Mouse (Mus musculus) limb, embryonic 14.5 days (tissue): Measurements from ENCODE around the gene Gm3238. TPM values are rescaled to one million over a fixed set of nuclear protein-coding genes. Genes with fewer than 3 reads are reported as not detected.

Source experiments
- ATAC-seq: fragments of 200-750 bp; cut with Nextera tagmentation; 2 replicates; pipeline ENCODE4 v1.8.0; 2017; ENCODE audit warnings: low read depth, moderate number of reproducible peaks, moderate TSS enrichment; ENCODE audit not compliant: low FRiP score
- DNase-seq: peaks from one replicate; pipeline ENCODE4 v3.0.0-alpha.2; 2015; ENCODE audit warnings: low spot score
- H3K27ac ChIP-seq: fragments of 300-500 bp; sonication (generic); replicated peaks from 2 replicates; pipeline ENCODE4 v1.5.1; 2014; ENCODE audit warnings: low read depth, mild to moderate bottlenecking, low read length, moderate library complexity, mixed read lengths
- H3K27me3 ChIP-seq: fragments of 300-500 bp; sonication (generic); 2 replicates; pipeline ENCODE4 v1.6.1; 2014; ENCODE audit warnings: low read length, mixed read lengths; ENCODE audit not compliant: control insufficient read depth, insufficient read depth
- H3K36me3 ChIP-seq: fragments of 300-500 bp; sonication (generic); 2 replicates; pipeline ENCODE4 v1.6.1; 2014; ENCODE audit warnings: mild to moderate bottlenecking, low read length, moderate library complexity, mixed read lengths; ENCODE audit not compliant: control insufficient read depth, insufficient read depth
- H3K4me1 ChIP-seq: fragments of 300-500 bp; sonication (generic); 2 replicates; pipeline ENCODE4 v1.6.1; 2014; ENCODE audit warnings: antibody characterized with exemption, low read length, mixed read lengths; ENCODE audit not compliant: control insufficient read depth, insufficient read depth
- H3K4me2 ChIP-seq: fragments of 300-500 bp; sonication (generic); replicated peaks from 2 replicates; pipeline ENCODE4 v1.6.1; 2014; ENCODE audit warnings: low read depth, mild to moderate bottlenecking, low read length, moderate library complexity; ENCODE audit not compliant: severe bottlenecking
- H3K4me3 ChIP-seq: fragments of 300-500 bp; sonication (generic); replicated peaks from 2 replicates; pipeline ENCODE4 v1.5.1; 2014; ENCODE audit warnings: low read length
- H3K9ac ChIP-seq: fragments of 300-500 bp; sonication (generic); 2 replicates; pipeline ENCODE4 v1.6.1; 2014; ENCODE audit warnings: mild to moderate bottlenecking, low read depth, low read length, moderate library complexity; ENCODE audit not compliant: severe bottlenecking
- H3K9me3 ChIP-seq: fragments of 300-500 bp; sonication (generic); 2 replicates; pipeline ENCODE4 v1.6.1; 2016; ENCODE audit warnings: low read length; ENCODE audit not compliant: control insufficient read depth
- POLR2A ChIP-seq: fragments of 200-500 bp; IDR thresholded peaks from 2 replicates; pipeline ENCODE4 v1.8.0; 2012; ENCODE audit warnings: inconsistent platforms, mild to moderate bottlenecking, moderate library complexity, borderline replicate concordance; ENCODE audit not compliant: insufficient read depth, insufficient read length; ENCODE audit errors: extremely low read depth
- WGBS: fragments of 180-500 bp; shearing (Covaris S2); extraction: QIAGEN DNeasy Blood & Tissue Kit; methylation state at CpG from one replicate; pipeline ENCODE4 v1.1.7; 2014; 5-methylcytosine and 5-hydroxymethylcytosine counted together
- polyA plus RNA-seq, 2 experiments: library from polyadenylated mRNA; depleted of rRNA in 1 of 2; stranded (reverse) in 1 of 2; unstranded in 1 of 2; fragments of >200 nt; fragmentation: Nextera tagmentation in 1 of 2; extraction: Ambion mirVana in 1 of 2; gene quantifications; 2 replicates each; pipeline versions ENCODE4 v1.2.1 to v1.2.3; 2012 to 2014

Gm3238 gene
- polyA plus RNA-seq, 2 experiments: not detected

DNA sequence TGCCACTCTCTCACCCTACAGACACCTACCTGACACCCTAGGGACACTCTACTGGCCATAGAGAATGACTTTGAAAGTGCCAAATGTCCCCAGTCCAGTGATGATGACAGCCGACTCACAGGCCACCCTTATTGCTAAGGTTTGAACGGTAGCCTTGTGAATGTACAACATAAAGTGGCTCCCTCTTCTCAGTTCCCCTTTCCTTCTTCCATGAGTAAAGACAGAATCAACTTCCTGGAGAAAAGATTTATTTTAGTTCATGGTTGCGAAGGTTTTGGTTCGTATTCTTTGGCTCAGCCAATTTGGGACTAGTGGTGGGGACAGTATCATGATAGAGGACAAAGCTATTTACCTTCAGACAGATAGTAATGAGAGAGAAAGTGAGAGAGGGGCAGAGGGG, 32.2 kb downstream of the Gm3238 start:
- no peak for TF ChIP-seq POLR2A
- no peaks in the 10 kb centered on the region for H3K27me3 ChIP-seq
- ATAC-seq: no peak
- H3K36me3 ChIP-seq: no peaks in the 10 kb centered on the region
- H3K9me3 ChIP-seq: peaks cover 7% of the 10 kb centered on the region; the same call in 1 of the 2 replicates
- no peak overlapping the region for H3K4me3 ChIP-seq
- no peak overlapping the region for H3K4me2 ChIP-seq
- H3K4me1 ChIP-seq: no peaks in the 10 kb centered on the region
- H3K9ac ChIP-seq: no peak overlapping the region
- no peak overlapping the region for H3K27ac ChIP-seq
- 80% methylated on average over 4 of the region's 4 CpGs for WGBS
- no peak for DNase-seq

DNA sequence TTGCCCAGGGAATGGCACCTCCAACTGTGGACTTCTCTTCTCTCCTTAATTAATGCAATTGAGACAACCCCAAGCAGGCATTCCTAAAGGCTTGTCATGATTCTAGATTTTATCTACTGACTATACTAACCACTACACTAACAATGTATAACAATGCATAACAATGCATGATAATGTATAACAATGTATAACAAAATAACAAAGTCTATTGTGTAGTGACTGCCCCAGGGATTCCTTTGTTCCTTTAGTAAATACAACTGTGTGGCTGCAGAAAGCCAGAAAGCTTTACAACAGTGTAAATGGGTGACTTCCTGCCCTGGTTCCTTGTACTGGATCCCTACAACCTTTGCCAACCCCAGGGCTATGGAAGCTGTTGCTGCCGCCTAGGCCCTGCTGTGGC, 35.2 kb downstream of the Gm3238 start:
- H3K4me2 ChIP-seq: no peak overlapping the region

DNA sequence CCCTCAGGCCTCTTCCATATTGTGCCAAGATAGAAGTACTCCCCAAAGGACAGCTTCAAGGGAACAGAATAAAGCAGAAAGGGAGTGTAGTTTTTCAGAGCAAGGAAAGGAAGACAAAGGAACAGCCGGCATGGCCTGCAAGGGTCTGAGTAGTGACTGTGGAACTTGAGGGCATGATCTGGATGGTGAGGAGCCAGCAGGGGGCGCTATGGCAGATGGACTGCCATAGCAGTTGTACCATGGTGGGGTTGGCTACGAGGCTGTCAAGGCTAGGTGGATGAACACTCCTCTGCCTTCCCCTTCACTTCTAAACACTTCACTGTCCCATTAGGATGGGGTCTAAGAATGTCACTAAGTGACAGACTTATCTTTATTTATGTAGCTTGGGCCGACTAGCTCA, 41.9 kb downstream of the Gm3238 start:
- no peak overlapping the region for H3K4me3 ChIP-seq
- H3K9me3 ChIP-seq: no peaks in the 10 kb centered on the region
- no peak for DNase-seq
- H3K27ac ChIP-seq: no peak overlapping the region
- WGBS: 57% methylated on average over 4 of the region's 4 CpGs
- no peak for ATAC-seq
- no peak for TF ChIP-seq POLR2A
- no peaks in the 10 kb centered on the region for H3K27me3 ChIP-seq
- H3K9ac ChIP-seq: no peak overlapping the region
- H3K4me2 ChIP-seq: no peak overlapping the region
- H3K36me3 ChIP-seq: no peaks in the 10 kb centered on the region
- H3K4me1 ChIP-seq: no peaks in the 10 kb centered on the region

More for the DNA sequence above, 35.2 kb downstream of the Gm3238 start:
- Histone ChIP-seq H3K4me3 (no peak overlapping the region), H3K9ac (no peak overlapping the region), H3K36me3 (no peaks in the 10 kb centered on the region), H3K27ac (no peak overlapping the region), H3K9me3 (peaks cover 7% of the 10 kb centered on the region; the same call in 1 of the 2 replicates), H3K4me1 (no peaks in the 10 kb centered on the region), H3K27me3 (no peaks in the 10 kb centered on the region)
- 82% methylated on average over 1 of the region's 1 CpGs for WGBS
- ATAC-seq (no peak), DNase-seq (no peak)
- TF ChIP-seq POLR2A: no peak

DNA sequence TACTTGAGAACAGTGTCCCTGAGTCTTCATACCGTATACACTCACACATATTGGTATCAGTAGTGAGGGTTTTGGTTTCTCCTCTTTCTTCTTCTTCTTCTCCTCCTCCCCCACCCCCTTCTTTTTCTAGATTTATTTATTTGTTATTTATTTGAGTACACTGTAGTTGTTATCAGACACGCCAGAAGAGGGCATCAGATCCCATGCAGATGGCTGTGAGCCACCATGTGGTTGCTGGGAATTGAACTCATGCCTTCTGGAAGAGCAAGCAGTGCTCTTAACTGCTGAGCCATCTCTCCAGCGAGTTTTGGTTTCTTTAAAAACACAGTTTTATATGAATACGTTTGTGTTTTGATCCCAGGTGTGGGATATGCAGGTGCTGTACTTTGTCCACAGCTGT, 42.8 kb downstream of the Gm3238 start:
- Histone ChIP-seq H3K36me3 (no peaks in the 10 kb centered on the region), H3K9me3 (no peaks in the 10 kb centered on the region), H3K27ac (no peak overlapping the region), H3K27me3 (no peaks in the 10 kb centered on the region), H3K4me1 (no peaks in the 10 kb centered on the region), H3K4me2 (no peak overlapping the region), H3K4me3 (no peak overlapping the region), H3K9ac (no peak overlapping the region)
- DNase-seq (no peak), ATAC-seq (no peak)
- 50% methylated on average over 4 of the region's 4 CpGs for WGBS
- TF ChIP-seq POLR2A: no peak

DNA sequence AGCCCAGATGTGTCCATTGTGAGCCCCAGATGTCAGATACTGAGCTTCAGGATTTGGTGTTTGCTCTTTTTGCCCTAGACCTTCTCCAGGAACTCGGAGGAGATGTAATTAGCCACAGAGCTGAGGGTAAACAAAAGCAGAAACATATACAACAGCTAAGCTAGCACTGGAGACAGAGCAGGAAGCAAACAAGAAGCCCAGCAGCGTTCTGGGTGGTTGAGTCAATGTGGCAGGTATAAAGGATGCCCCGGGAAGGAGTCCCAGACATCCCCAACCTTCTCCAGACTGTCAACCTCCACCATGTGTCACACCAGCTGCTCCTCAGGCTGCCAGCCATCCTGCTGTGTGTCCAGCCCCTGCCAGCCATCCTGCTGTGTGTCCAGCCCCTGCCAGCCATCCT, 44.9 kb downstream of the Gm3238 start, which contains the start of gene Gm10100:
Gene Gm10100, plus strand, starts transcription at position 301 of the 400 bp plus-strand sequence.
- H3K4me2 ChIP-seq: no peak within 1 kb of the TSS
- no peak within 1 kb of the TSS for H3K4me3 ChIP-seq
- H3K27me3 ChIP-seq: no peaks in the 10 kb centered on the region
- H3K9ac ChIP-seq: no peak within 1 kb of the TSS
- H3K4me1 ChIP-seq: no peaks in the 10 kb centered on the region
- whole genome bisulfite sequencing: 24% methylated on average over 3 of the region's 3 CpGs
- H3K27ac ChIP-seq: no peak within 1 kb of the TSS
- H3K9me3 ChIP-seq: no peaks in the 10 kb centered on the region
- TF ChIP-seq POLR2A: no peak
- ATAC-seq (no peak), DNase-seq (no peak)
- no peaks in the 10 kb centered on the region for H3K36me3 ChIP-seq

DNA sequence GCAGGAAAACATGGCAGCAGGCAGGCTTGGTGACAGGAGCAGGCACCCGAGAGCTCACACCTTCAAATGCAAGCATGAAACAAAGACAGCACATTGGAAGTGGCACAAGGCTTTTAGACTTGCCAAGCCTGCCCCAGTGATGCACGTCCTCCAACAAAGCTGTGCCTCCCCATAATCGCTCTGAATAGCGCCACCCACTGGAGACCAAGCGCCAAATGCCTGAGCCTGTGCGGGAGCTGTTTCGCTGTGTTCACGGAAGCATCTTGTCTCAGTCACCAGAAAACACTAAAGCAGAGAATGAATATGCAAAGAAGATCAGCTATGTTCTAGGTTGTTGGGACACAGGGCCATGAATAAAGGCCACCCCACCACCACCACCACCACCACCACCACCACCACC, 46.3 kb downstream of the Gm3238 start:
- Histone ChIP-seq H3K27ac (no peak overlapping the region), H3K9me3 (no peaks in the 10 kb centered on the region), H3K27me3 (no peaks in the 10 kb centered on the region), H3K4me3 (no peak overlapping the region), H3K4me1 (no peaks in the 10 kb centered on the region), H3K4me2 (no peak overlapping the region), H3K36me3 (no peaks in the 10 kb centered on the region), H3K9ac (no peak overlapping the region)
- no peak for TF ChIP-seq POLR2A
- DNase-seq (no peak), ATAC-seq (no peak)
- WGBS: 75% methylated on average over 8 of the region's 8 CpGs

Other genes starting within 250 kb of the Gm3238 start
Only the 30 nearest of the 32 such genes appear.
- gene Pttg1ip, start 189.6 kb downstream of the Gm3238 start, polyA plus RNA-seq (2012; rRNA removed): 117 and 122 TPM in 2 replicates
- 138 and 147 TPM in 2 replicates for gene Pttg1ip, start 189.6 kb downstream of the Gm3238 start, polyA plus RNA-seq (2014; fragmentation: Nextera tagmentation; extraction: Ambion mirVana)
- gene Sumo3, start 165.2 kb downstream of the Gm3238 start, polyA plus RNA-seq (2012; rRNA removed): 466 and 472 TPM in 2 replicates
- gene Sumo3, start 165.2 kb downstream of the Gm3238 start, polyA plus RNA-seq (2014; fragmentation: Nextera tagmentation; extraction: Ambion mirVana): 328 and 351 TPM in 2 replicates
- gene Gm49325, start 165.1 kb downstream of the Gm3238 start, polyA plus RNA-seq (2012; rRNA removed): 1.8 and 8.4 TPM in 2 replicates
- 1.9 and 5.8 TPM in 2 replicates for gene Gm49325, start 165.1 kb downstream of the Gm3238 start, polyA plus RNA-seq (2014; fragmentation: Nextera tagmentation; extraction: Ambion mirVana)
- 55.1 and 59.8 TPM in 2 replicates for gene Ube2g2, start 149.1 kb downstream of the Gm3238 start, polyA plus RNA-seq (2012; rRNA removed)
- gene Ube2g2, start 149.1 kb downstream of the Gm3238 start, polyA plus RNA-seq (2014; fragmentation: Nextera tagmentation; extraction: Ambion mirVana): 57.4 and 58.6 TPM in 2 replicates
- gene Tspear, start 84.8 kb downstream of the Gm3238 start, polyA plus RNA-seq (2012; rRNA removed): 2.0 TPM in 2 replicates
- 1.1 and 1.5 TPM in 2 replicates for gene Tspear, start 84.8 kb downstream of the Gm3238 start, polyA plus RNA-seq (2014; fragmentation: Nextera tagmentation; extraction: Ambion mirVana)
- gene Gm19402, start 80.6 kb downstream of the Gm3238 start, polyA plus RNA-seq (2012; rRNA removed): not detected in 2 replicates
- gene Gm19402, start 80.6 kb downstream of the Gm3238 start, polyA plus RNA-seq (2014; fragmentation: Nextera tagmentation; extraction: Ambion mirVana): not detected in 2 replicates
- not detected in 2 replicates for gene Gm9508, start 74.1 kb downstream of the Gm3238 start, polyA plus RNA-seq (2012; rRNA removed)
- gene Gm9508, start 74.1 kb downstream of the Gm3238 start, polyA plus RNA-seq (2014; fragmentation: Nextera tagmentation; extraction: Ambion mirVana): not detected in 2 replicates
- not detected in 2 replicates for gene Gm10272, start 64.7 kb downstream of the Gm3238 start, polyA plus RNA-seq (2012; rRNA removed)
- not detected in 2 replicates for gene Gm10272, start 64.7 kb downstream of the Gm3238 start, polyA plus RNA-seq (2014; fragmentation: Nextera tagmentation; extraction: Ambion mirVana)
- gene Gm10024, start 59.9 kb downstream of the Gm3238 start, polyA plus RNA-seq (2012; rRNA removed): not detected in 2 replicates
- gene Gm10024, start 59.9 kb downstream of the Gm3238 start, polyA plus RNA-seq (2014; fragmentation: Nextera tagmentation; extraction: Ambion mirVana): 0.94 TPM in 1 of 2 replicates, not detected in the other
- gene Gm10142, start 55.5 kb downstream of the Gm3238 start, polyA plus RNA-seq (2012; rRNA removed): not detected in 2 replicates
- gene Gm10142, start 55.5 kb downstream of the Gm3238 start, polyA plus RNA-seq (2014; fragmentation: Nextera tagmentation; extraction: Ambion mirVana): not detected in 2 replicates
- gene Krtap12-1, start 50.7 kb downstream of the Gm3238 start, polyA plus RNA-seq (2012; rRNA removed): 0.10 and 0.20 TPM in 2 replicates
- not detected in 2 replicates for gene Krtap12-1, start 50.7 kb downstream of the Gm3238 start, polyA plus RNA-seq (2014; fragmentation: Nextera tagmentation; extraction: Ambion mirVana)
- not detected in 2 replicates for gene Gm10100, start 44.8 kb downstream of the Gm3238 start, polyA plus RNA-seq (2012; rRNA removed)
- not detected in 2 replicates for gene Gm10100, start 44.8 kb downstream of the Gm3238 start, polyA plus RNA-seq (2014; fragmentation: Nextera tagmentation; extraction: Ambion mirVana)
- gene Gm18596, start 28.7 kb downstream of the Gm3238 start, polyA plus RNA-seq (2012; rRNA removed): not detected in 2 replicates
- gene Gm18596, start 28.7 kb downstream of the Gm3238 start, polyA plus RNA-seq (2014; fragmentation: Nextera tagmentation; extraction: Ambion mirVana): not detected in 2 replicates
- gene Gm9736, start 20.0 kb downstream of the Gm3238 start, polyA plus RNA-seq (2012; rRNA removed): not detected in 2 replicates
- gene Gm9736, start 20.0 kb downstream of the Gm3238 start, polyA plus RNA-seq (2014; fragmentation: Nextera tagmentation; extraction: Ambion mirVana): not detected in 2 replicates
- gene Gm3233, start 11.6 kb downstream of the Gm3238 start, polyA plus RNA-seq (2012; rRNA removed): not detected in 2 replicates
- not detected in 2 replicates for gene Gm3233, start 11.6 kb downstream of the Gm3238 start, polyA plus RNA-seq (2014; fragmentation: Nextera tagmentation; extraction: Ambion mirVana)
- gene Gm7138, start 5.6 kb upstream of the Gm3238 start, polyA plus RNA-seq (2012; rRNA removed): not detected in 2 replicates
- not detected in 2 replicates for gene Gm7138, start 5.6 kb upstream of the Gm3238 start, polyA plus RNA-seq (2014; fragmentation: Nextera tagmentation; extraction: Ambion mirVana)
- gene Gm3250, start 11.2 kb upstream of the Gm3238 start, polyA plus RNA-seq (2012; rRNA removed): not detected in 2 replicates
- gene Gm3250, start 11.2 kb upstream of the Gm3238 start, polyA plus RNA-seq (2014; fragmentation: Nextera tagmentation; extraction: Ambion mirVana): not detected in 2 replicates
- gene Gm7137, start 16.9 kb upstream of the Gm3238 start, polyA plus RNA-seq (2012; rRNA removed): not detected in 2 replicates
- not detected in 2 replicates for gene Gm7137, start 16.9 kb upstream of the Gm3238 start, polyA plus RNA-seq (2014; fragmentation: Nextera tagmentation; extraction: Ambion mirVana)
- not detected in 2 replicates for gene Gm9639, start 23.8 kb upstream of the Gm3238 start, polyA plus RNA-seq (2012; rRNA removed)
- not detected in 2 replicates for gene Gm9639, start 23.8 kb upstream of the Gm3238 start, polyA plus RNA-seq (2014; fragmentation: Nextera tagmentation; extraction: Ambion mirVana)
- gene Gm19668, start 27.8 kb upstream of the Gm3238 start, polyA plus RNA-seq (2012; rRNA removed): not detected in 2 replicates
- gene Gm19668, start 27.8 kb upstream of the Gm3238 start, polyA plus RNA-seq (2014; fragmentation: Nextera tagmentation; extraction: Ambion mirVana): not detected in 2 replicates
- gene Gm9507, start 40.5 kb upstream of the Gm3238 start, polyA plus RNA-seq (2012; rRNA removed): not detected in 2 replicates
- gene Gm9507, start 40.5 kb upstream of the Gm3238 start, polyA plus RNA-seq (2014; fragmentation: Nextera tagmentation; extraction: Ambion mirVana): not detected in 2 replicates
- 0.13 and 0.25 TPM in 2 replicates for gene Gm2696, start 43.4 kb upstream of the Gm3238 start, polyA plus RNA-seq (2012; rRNA removed)
- gene Gm2696, start 43.4 kb upstream of the Gm3238 start, polyA plus RNA-seq (2014; fragmentation: Nextera tagmentation; extraction: Ambion mirVana): not detected in 2 replicates
- not detected in 2 replicates for gene Krtap10-4, start 55.8 kb upstream of the Gm3238 start, polyA plus RNA-seq (2012; rRNA removed)
- not detected in 2 replicates for gene Krtap10-4, start 55.8 kb upstream of the Gm3238 start, polyA plus RNA-seq (2014; fragmentation: Nextera tagmentation; extraction: Ambion mirVana)
- 0.08 and 0.14 TPM in 2 replicates for gene Krtap10-10, start 64.6 kb upstream of the Gm3238 start, polyA plus RNA-seq (2012; rRNA removed)
- not detected in 2 replicates for gene Krtap10-10, start 64.6 kb upstream of the Gm3238 start, polyA plus RNA-seq (2014; fragmentation: Nextera tagmentation; extraction: Ambion mirVana)
- not detected in 2 replicates for gene Gm36176, start 75.5 kb upstream of the Gm3238 start, polyA plus RNA-seq (2012; rRNA removed)
- not detected in 2 replicates for gene Gm36176, start 75.5 kb upstream of the Gm3238 start, polyA plus RNA-seq (2014; fragmentation: Nextera tagmentation; extraction: Ambion mirVana)
- gene Gm10318, start 81.5 kb upstream of the Gm3238 start, polyA plus RNA-seq (2012; rRNA removed): 0.13 TPM in 1 of 2 replicates, not detected in the other
- gene Gm10318, start 81.5 kb upstream of the Gm3238 start, polyA plus RNA-seq (2014; fragmentation: Nextera tagmentation; extraction: Ambion mirVana): not detected in 2 replicates
- 0.06 and 0.10 TPM in 2 replicates for gene Gm3285, start 90.7 kb upstream of the Gm3238 start, polyA plus RNA-seq (2012; rRNA removed)
- not detected in 2 replicates for gene Gm3285, start 90.7 kb upstream of the Gm3238 start, polyA plus RNA-seq (2014; fragmentation: Nextera tagmentation; extraction: Ambion mirVana)
- 3.6 and 4.8 TPM in 2 replicates for gene Lrrc3, start 131.2 kb upstream of the Gm3238 start, polyA plus RNA-seq (2012; rRNA removed)
- 3.4 and 3.6 TPM in 2 replicates for gene Lrrc3, start 131.2 kb upstream of the Gm3238 start, polyA plus RNA-seq (2014; fragmentation: Nextera tagmentation; extraction: Ambion mirVana)
- gene Trpm2, start 199.2 kb upstream of the Gm3238 start, polyA plus RNA-seq (2012; rRNA removed): 0.39 and 0.69 TPM in 2 replicates
- 0.06 and 0.41 TPM in 2 replicates for gene Trpm2, start 199.2 kb upstream of the Gm3238 start, polyA plus RNA-seq (2014; fragmentation: Nextera tagmentation; extraction: Ambion mirVana)
- 42.9 and 55.6 TPM in 2 replicates for gene 1810043G02Rik, start 207.2 kb upstream of the Gm3238 start, polyA plus RNA-seq (2012; rRNA removed)
- 26.5 and 27.1 TPM in 2 replicates for gene 1810043G02Rik, start 207.2 kb upstream of the Gm3238 start, polyA plus RNA-seq (2014; fragmentation: Nextera tagmentation; extraction: Ambion mirVana)